Comparison of ENCODE assay signal across 12 mouse cellular contexts in genomic region chr8:109958036-109958655, GRCm38 (mm10). TPM values are rescaled to one million over a fixed set of nuclear protein-coding genes. Genes with fewer than 3 reads are reported as not detected.
DNase-seq lines count a peak whose midpoint lies in the region; ATAC-seq and TF ChIP-seq lines count a peak whose summit lies in the region.
"Had no signal": no experiment of that assay in that cellular context is flagged by ENCODE, and none has a peak within 500 bp of the region (broad histone marks: within the 10 kb centered on the region; RNA-seq: fewer than 3 reads in every experiment).

No protein-coding gene starts in this region.

- 21% methylated on average over 12 of the region's 12 CpGs for WGBS in heart, embryonic 15.5 days
- WGBS in intestine, postnatal 0 days, result 24% methylated on average over 10 of the region's 12 CpGs

- H3K27ac ChIP-seq in heart, embryonic 15.5 days, result 0 out of 2 replicates have a peak overlapping the region, but pooled peaks have one; percentile 54
- H3K27ac ChIP-seq in intestine, postnatal 0 days (ENCODE audit: low read depth, low read length), result peak overlapping the region; percentile 54

- no peak overlapping the region for H3K9ac ChIP-seq in heart, embryonic 15.5 days
- no peak overlapping the region for H3K9ac ChIP-seq in intestine, postnatal 0 days (ENCODE audit: low read depth, low read length)

- TF ChIP-seq CTCF in intestine, postnatal 0 days (IDR thresholded peaks at IDR 0.05; ENCODE audit: low read depth), result no peak

- no peak for DNase-seq in heart, postnatal 4 days
- DNase-seq in urinary bladder, postnatal 25 days (ENCODE audit: low spot score), result peak; percentile 44
- no peak for DNase-seq in urinary bladder, adult 2 months (ENCODE audit: low spot score)
- DNase-seq in urinary bladder, postnatal 36 days (ENCODE audit: low spot score in 2 of 2), result peak; percentile 43 to 66
- DNase-seq in left cerebral cortex, postnatal 4 days, result no peak
- DNase-seq in cerebellum, adult 18-20 months, result no peak
- DNase-seq: cerebellum, adult 8-10 months; right cerebral cortex, postnatal 14 days; thymus, postnatal 4 days had no signal

- H3K4me1 ChIP-seq in heart, embryonic 15.5 days (replicated peaks), result peaks cover 26% of the 10 kb centered on the region
- no peaks in the 10 kb centered on the region; the same call in 1 of the 2 replicates for H3K4me1 ChIP-seq in intestine, postnatal 0 days (replicated peaks; ENCODE audit: control insufficient read depth, insufficient read depth, low read length)

- no peaks in the 10 kb centered on the region for H3K9me3 ChIP-seq in heart, embryonic 15.5 days (replicated peaks)
- no peaks in the 10 kb centered on the region for H3K9me3 ChIP-seq in intestine, postnatal 0 days (ENCODE audit: control insufficient read depth)

- no peak for ATAC-seq in heart, embryonic 15.5 days (replicated peaks; ENCODE audit: insufficient number of reproducible peaks, insufficient read depth, low FRiP score, low read depth)
- ATAC-seq in intestine, postnatal 0 days, result no peak

- intact Hi-C loops in left cerebral cortex, postnatal 4 days (cut with DNase I), result no loop called here

- no peaks in the 10 kb centered on the region for H3K36me3 ChIP-seq in heart, embryonic 15.5 days
- H3K36me3 ChIP-seq in intestine, postnatal 0 days (ENCODE audit: control insufficient read depth, insufficient read depth), result peaks cover 6% of the 10 kb centered on the region; the same call in 1 of the 2 replicates

- no peak overlapping the region for H3K4me3 ChIP-seq in heart, embryonic 15.5 days
- H3K4me3 ChIP-seq in intestine, postnatal 0 days (ENCODE audit: low read depth, low read length), result no peak overlapping the region

- peak overlapping the region; percentile 44 for H3K4me2 ChIP-seq in heart, embryonic 15.5 days
- H3K4me2 ChIP-seq in intestine, postnatal 0 days (replicated peaks; ENCODE audit: low read depth), result no peak overlapping the region

- H3K27me3 ChIP-seq in heart, embryonic 15.5 days, result peaks cover 41% of the 10 kb centered on the region
- H3K27me3 ChIP-seq in intestine, postnatal 0 days (replicated peaks; ENCODE audit: control insufficient read depth, insufficient read depth, low read length), result no peaks in the 10 kb centered on the region; the same call in 1 of the 2 replicates

RNA-seq across cellular contexts. Expression of gene Marveld3, which starts 3.9 kb away (rescaled TPM):
- polyA plus RNA-seq in heart, embryonic 15.5 days (2015; fragmentation: Nextera tagmentation; extraction: Ambion mirVana), result 0.47 and 1.4 TPM in 2 replicates
- under 1 TPM; 0.36 to 0.63 TPM for total RNA-seq in heart, postnatal 4 days (2021)
- 10.2 and 10.6 TPM in 2 replicates for polyA plus RNA-seq in urinary bladder, adult 2 months (2012; rRNA removed)
- polyA plus RNA-seq in intestine, postnatal 0 days (2015; fragmentation: Nextera tagmentation; extraction: Ambion mirVana), result 24.9 and 25.0 TPM in 2 replicates
- total RNA-seq in left cerebral cortex, postnatal 4 days (2021), result under 1 TPM; 0.18 to 0.24 TPM
- polyA plus RNA-seq: inflammation-experienced regulatory T-cells, adult 6 months had no signal

RNA-seq across cellular contexts. Expression of gene Tat, which starts 32.1 kb away (rescaled TPM):
- 0.11 and 0.21 TPM in 2 replicates for polyA plus RNA-seq in heart, embryonic 15.5 days (2015; fragmentation: Nextera tagmentation; extraction: Ambion mirVana)
- under 1 TPM in 1 of 2 experiments, not detected in 1; 0.14 TPM for total RNA-seq in heart, postnatal 4 days (2021)
- polyA plus RNA-seq in urinary bladder, adult 2 months (2012; rRNA removed), result 0.13 and 0.40 TPM in 2 replicates
- 0.12 TPM in 1 of 2 replicates, not detected in the other for polyA plus RNA-seq in intestine, postnatal 0 days (2015; fragmentation: Nextera tagmentation; extraction: Ambion mirVana)
- total RNA-seq in left cerebral cortex, postnatal 4 days (2021), result not detected
- polyA plus RNA-seq: inflammation-experienced regulatory T-cells, adult 6 months had no signal

Comparison
In these comparisons a context has a peak if more than half of its experiments do, and no peak if none do; other contexts are left out.
1. DNase-seq: peak in urinary bladder, postnatal 25 days (single experiment) and urinary bladder, postnatal 36 days (2 of 2); none in heart, postnatal 4 days (single experiment), urinary bladder, adult 2 months (single experiment), left cerebral cortex, postnatal 4 days (single experiment) and cerebellum, adult 18-20 months (0 of 2).